Mouse (Mus musculus) heart, postnatal 25 days (tissue): ENCODE measurements around the gene H3f3a. TPM values are rescaled to one million over a fixed set of nuclear protein-coding genes. Genes with fewer than 3 reads are reported as not detected.
"Not testable (repeated sequence)": the region's sequence is repeated elsewhere in the genome, so short reads cannot be mapped to it uniquely, and the experiment has no call there.

Experiments
- DNase-seq: peaks from one replicate; pipeline ENCODE4 v3.0.0; 2022; ENCODE audit warnings: low spot score
- intact Hi-C: fragments of 180-260 bp; cut with DNase I; formaldehyde crosslinking; loops from one replicate; pipeline ENCODE4 v1.15.1; 2025
- total RNA-seq, 2 experiments: library from RNA; stranded (reverse); gene quantifications; 2 replicates each; pipeline ENCODE4 v1.2.3; 2021

Gene H3f3a
- 100 to 1,000 TPM; 494 to 517 TPM for total RNA-seq

DNA sequence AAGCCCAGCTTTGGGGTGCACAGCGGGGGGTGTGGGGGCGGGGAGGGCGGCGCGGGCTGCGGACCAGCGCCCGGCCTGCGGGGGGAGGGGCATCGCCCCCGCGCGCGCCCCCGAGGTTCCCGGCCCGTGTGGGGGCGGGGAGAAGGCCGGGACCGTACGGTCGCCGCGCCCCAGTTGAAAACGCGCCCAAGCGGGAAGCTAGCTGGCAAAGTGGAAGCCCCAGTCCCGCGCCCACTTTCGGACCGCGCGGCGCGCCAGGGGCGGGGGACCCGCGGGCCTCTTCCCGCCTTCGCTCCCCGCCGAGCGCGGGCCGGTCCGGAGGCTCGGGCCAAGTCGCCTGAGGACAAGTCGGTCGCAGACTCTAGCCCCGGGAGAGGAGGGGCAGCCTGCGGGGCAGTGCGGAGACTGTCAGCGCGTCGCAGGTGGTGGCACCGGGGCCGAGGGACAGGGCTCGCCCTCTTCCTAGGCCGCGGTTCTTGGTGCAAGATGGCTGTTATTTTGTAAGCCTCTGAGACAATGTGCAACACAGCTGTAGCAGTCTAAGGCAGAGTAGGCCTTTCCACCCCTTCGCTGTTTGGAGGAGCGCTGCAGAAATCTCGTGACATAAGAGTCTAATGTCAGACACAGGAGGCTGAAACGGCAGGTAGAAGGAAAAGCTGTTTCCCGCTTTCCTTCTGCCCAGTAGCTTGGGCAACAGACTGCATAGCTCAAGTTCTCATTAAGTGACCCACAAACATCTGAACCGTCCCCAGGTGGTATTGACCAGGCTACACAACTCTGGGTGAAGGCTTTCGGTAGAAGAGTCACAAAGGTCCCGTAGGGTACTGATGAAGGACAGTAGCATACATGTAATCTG, at the start of gene H3f3a:
Gene H3f3a, minus strand, starts transcription at position 59 of the 856 bp plus-strand sequence.
- intact Hi-C loops, result loop anchor here (2.0 kb wide), 1 partner anchor 35 kb away; no protein-coding TSS in a partner anchor
- DNase-seq, result peak; percentile 82

DNA sequence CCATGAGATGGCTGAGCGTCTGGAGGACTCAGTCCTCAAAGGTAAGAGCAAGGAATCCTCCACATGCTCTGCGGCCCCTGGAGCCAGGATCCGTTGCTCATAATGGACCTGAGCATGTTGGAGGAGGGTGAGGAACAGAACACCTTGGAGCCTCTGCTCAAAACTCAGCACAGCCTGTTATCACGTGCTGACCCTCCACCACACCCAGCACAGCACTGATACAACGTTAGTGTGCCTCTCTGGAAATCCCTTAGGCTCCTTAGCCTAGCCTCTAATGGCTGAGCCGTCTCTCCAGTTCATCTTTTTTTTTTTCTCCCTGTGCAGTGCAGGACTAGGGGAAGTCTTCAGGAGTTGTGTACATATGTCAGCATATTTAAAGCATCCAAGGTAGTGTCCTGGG, 46.3 kb upstream of the H3f3a start:
- no peak for DNase-seq
- intact Hi-C loops, result loop anchor here (5.0 kb wide), 1 partner anchor 138 kb away; no protein-coding TSS in a partner anchor

DNA sequence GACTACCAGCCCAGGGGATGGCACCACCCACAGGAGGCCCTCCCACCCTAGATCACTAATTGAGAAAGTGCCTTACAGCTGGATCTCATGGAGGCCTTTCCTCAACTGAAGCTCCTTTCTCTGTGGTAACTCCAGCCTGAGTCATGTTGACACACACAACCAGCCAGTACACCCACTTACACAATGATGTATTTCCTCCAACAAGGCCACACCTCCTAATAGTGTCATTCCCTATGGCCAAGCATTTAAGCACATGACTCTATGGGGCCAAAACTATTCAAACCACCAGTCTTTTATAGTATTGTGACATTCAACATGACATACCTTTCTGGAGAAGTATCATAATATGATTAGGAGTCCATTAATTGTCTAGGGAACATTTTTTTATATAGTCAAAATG, 45.0 kb upstream of the H3f3a start:
- intact Hi-C loops, result no loop called here
- DNase-seq, result no peak

DNA sequence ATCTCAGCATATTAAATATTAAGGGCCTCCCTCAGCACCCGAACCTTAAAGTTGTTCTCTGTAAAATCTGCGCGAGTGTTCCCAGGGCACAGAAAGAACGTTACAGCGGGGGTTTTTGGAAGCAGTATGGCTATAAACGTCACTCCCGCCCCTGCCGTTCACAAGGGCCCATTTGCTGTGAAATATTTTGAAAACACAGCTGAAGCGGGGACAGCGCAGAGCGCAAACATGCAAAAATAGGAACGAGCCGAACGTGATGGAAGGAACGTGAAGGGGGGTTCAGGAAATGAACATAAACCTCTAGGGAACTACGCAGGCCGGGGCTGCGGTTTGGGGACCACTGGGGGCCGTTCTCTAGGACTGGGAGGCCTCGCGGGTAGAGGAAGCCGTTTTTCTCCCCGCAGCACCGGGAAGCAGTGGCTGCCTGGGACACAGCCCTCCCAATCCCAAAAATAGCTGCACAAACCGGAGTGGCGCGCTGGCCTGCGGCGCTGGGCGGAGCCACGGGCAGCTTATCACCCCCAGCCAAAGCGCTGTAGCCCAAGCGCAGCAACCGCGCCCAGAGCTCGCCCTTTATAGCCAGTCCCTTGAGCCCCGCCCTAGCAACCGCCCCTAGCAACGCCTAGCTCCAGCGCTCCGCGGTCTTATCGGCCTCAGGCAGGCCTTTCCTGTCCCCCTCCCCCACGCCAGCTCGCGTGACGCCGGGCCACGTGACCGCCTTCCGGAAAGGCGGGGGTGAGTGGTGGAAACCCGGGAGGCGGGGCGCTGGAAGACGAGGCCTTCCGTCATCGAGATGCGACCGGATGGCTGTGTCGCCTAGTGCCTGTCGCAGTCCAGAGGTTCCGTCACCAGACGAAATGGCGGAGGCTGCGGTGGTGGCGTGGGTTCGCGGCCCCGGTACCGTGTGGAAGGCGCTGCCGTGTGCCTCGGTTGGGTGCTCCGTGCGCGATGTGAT, 36.9 kb upstream of the H3f3a start, which contains the start of gene Sde2:
Gene Sde2, plus strand, starts transcription at position 812 of the 955 bp plus-strand sequence.
- intact Hi-C loops, result loop anchor here (1.0 to 5.0 kb wide), 2 partner anchors 38 to 73 kb away; no protein-coding TSS in a partner anchor
- peak; percentile 100 for DNase-seq

DNA sequence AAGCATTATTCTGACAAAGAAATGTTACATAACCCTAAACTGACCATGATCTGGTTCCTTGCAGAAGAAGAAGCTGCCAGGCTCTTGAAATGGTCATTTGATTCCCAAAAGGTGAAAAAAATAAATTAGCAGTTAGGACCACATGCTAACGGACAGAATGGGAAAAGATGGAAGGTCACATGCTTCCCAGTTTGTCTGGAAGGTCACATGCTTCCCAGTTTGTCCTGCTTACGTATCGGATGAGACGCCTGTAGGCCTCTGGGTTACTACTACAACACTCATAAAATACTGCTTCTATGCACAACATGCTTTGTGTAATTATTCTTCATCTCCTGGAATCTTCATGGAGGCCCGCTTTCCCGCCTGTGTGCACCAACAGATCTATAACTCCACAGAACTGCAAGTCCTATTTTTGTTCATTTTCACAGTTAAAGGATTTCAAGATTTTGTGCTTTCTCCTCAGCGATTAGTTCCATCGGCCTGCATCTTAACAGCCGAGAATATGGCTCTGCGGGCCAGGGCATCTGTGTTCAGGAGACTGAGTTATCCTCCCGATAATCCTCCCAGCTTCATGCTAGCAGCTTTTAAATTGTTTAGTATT, 36.1 kb upstream of the H3f3a start:
- intact Hi-C loops, result loop anchor here (1.0 to 5.0 kb wide), 2 partner anchors 38 to 72 kb away; no protein-coding TSS in a partner anchor
- DNase-seq, result no peak

DNA sequence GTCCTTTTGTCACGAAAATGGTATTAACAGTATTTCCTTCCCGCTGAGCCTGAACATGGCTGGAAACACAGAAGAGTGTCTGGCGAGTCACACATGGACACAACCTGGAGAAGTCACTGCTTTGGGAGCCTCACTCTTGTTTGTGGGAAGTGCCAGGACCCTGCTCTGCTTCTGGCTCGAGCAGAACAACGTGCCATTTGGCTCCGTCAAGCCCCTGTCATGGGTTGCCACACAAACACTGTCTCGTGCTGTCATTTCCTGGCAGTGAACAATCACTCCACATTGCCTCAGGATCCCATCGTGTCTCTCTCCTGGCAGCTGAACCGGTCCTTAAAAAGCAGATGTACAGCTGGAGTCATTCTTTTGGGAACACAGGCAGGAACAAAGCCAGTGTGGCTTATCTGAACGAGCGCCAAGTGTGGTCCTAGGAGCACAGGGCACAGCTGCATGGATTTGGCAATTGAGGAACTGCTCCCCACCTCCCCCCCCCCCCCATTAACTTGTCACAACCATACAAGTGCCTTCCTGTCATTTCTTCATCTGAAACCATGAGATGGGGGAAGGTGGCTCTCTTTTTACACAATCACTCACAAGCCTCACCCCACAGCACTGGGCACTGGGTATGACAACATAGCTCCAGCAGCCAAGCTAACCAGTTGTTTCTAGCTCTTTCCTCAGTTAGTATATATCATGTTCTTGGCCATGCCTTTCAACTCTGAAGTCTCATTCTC, 34.9 kb upstream of the H3f3a start:
- DNase-seq, result peak; percentile 64
- intact Hi-C loops, result no loop called here

DNA sequence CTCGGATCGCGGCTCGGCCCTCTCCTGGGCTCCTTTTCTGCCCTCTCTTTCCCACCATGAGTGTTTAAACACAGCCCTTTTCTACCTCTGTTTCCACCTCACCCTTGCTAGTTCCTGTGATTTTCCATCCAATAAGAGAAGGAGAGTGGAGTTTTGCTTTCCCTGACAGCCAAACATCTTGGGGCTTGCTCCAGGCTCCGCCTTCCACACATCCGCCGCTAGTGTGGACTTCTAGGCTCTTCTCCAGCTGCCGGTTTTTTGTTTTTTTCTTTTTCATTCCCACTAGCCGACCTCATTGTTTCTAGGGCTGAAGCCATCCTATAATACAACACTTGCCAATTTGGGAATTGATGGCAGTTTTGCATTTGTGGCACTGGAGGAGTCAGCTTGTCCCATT, 34.4 kb upstream of the H3f3a start:
- DNase-seq, result peak; percentile 73
- intact Hi-C loops, result no loop called here

DNA sequence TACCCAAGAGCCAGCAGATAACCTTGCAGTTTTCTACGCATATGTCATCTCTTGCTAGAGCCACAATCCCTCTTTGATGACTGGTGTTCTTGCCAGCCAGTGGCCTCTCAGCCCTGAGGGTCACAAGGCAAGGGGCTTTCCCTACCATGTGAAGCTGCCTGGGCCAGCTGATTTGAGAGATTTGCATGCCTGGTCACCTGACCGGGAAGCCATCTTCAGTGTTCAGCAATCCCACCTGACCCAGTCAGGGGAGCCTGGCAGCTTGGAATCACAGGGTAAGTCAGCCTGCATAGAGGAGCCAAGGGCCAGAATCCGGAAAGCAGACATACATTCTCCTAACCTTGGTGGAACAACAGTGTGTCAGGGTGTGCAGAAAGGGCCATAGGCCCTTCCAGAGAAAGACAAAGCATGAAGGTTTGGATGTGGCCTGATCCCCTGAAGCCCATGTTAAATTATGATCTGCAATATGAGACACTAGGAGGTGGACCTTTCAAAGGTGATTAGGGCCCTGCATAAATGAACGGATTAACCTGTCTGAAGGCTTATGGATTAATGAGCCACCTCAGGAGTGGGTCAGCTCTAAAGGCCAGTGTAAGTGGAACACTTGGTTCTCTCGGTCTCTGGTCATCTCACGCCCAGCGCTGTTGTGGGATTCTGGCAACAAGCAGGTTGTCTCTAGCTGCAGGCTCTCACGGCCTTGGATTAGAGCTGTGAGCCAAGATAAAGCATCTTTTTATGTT, 28.0 kb upstream of the H3f3a start:
- DNase-seq, result no peak
- intact Hi-C loops, result no loop called here

DNA sequence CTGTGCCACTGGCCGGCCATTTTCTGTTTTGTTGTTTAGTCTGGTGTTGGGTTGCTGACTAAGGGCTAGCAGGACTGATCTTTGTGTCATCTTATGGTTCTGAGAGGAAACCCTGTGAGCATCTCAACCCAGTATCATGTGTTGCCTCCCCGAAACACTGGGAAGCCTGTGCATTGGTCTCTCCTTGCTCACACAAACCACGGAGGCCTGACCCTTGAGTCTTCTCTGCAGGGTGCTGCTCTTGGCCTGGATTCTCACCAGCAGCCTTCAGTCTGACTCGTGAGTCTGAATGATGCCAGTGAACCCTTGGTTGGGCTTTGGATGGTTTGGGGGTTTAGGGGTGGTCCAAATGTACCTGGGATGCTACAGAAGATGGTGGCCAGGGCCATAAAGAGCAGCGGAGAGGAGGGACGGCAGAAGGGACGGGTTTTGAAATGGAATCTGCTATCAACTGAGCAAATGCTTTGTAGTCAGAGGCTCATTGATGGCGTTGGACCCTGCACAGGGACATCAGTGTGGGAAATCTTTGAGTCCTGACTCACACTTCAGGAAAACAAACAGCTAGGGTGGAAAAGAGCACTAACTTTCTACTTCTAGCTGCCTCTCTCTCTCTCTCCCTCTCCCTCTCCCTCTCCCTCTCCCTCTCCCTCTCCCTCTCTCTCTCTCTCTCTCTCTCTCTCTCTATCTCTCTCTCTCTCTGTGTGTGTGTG, 25.6 kb upstream of the H3f3a start:
- no peak for DNase-seq
- intact Hi-C loops, result no loop called here

DNA sequence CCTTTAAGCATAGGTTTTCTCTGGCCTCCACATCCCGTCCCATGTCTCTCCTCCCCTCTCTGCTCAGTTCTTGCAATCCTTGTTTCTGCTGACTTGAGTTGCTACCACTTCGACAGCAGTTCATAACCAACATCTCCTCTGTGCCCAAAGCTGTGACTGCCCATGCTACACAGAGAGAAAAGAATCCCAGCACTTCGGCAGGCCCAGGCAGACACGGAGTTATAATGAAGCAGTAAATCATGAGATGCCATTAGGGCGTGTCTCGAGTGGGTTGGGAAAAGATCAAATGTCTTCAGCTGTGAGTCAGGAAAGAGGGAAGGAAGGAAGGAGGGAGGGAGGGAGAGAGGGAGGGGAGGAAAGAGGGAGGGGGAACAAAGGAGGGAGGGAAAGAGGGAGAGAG, 24.3 kb upstream of the H3f3a start:
- no peak for DNase-seq
- intact Hi-C loops, result no loop called here

DNA sequence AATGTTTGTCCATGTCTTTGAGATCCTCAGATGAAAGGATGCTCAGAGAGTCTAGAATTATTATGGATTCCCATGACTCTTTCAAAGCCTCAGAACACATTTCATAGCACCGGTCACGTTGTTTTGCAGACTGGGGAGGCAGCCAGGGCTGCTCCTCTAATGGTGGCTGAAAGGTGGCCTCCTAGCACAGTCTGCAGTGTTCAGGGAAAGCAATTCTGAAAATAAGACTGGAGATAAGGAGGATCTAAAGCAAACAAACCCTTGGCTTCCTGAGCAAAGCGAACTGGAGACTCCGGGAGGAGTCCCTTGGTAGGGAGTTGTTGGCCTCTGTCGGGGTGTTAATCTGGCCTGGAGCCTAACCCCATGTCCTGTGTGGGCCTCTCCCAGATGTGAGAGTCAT, 23.4 kb upstream of the H3f3a start:
- DNase-seq, result no peak
- intact Hi-C loops, result no loop called here

DNA sequence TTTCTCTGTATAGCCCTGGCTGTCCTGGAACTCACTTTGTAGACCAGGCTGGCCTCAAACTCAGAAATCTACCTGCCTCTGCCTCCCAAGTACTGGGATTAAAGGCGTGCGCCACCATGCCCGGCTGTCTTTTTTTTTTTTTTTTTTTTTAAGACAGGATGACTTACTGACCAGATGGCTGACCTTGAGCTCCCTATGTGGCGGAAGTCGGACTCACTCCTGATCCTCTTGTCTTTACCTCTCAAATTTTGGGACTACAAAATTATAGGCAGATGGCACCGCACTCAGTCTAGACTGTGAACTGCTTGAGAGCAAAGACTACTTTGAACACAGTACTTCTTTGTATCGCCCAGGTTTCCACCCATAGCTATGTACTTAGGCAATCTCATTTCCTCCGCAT, 22.7 kb upstream of the H3f3a start:
- DNase-seq, intact Hi-C loops: not testable (repeated sequence)

DNA sequence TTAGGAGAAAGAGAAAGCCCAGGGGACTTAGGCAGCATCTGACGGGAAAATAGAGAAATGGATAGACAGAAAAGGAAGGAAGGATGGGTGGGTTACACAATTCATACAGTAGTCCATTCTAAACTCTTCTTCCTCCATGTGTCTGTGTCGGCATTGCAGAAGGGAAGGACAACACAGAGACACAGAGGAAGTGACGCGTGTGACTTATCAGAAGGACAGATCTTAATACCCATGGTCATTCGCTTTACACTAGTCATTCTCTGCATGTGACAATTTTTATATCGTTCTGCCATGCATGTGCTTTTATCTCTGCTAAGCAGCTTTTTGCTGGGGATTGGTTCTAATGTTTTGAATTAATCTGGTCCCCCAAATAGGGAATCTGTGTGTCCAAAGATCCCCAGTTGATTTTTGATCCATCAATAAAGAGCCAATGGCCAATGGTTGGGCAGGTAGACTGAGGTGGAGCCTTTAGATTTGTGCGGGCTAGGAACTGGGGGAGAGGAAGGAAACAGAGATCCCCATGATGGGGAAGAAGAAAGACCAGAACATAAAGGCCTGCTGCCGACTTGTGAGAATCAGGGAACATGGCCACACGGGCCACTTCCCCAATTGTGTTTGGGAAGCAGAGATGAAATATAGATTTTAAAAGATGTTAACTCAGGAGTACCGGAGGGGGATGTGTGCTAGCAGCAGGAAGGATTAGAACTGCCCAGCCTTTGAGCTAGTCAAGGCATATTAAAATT, 21.7 kb upstream of the H3f3a start:
- no peak for DNase-seq
- intact Hi-C loops, result no loop called here

DNA sequence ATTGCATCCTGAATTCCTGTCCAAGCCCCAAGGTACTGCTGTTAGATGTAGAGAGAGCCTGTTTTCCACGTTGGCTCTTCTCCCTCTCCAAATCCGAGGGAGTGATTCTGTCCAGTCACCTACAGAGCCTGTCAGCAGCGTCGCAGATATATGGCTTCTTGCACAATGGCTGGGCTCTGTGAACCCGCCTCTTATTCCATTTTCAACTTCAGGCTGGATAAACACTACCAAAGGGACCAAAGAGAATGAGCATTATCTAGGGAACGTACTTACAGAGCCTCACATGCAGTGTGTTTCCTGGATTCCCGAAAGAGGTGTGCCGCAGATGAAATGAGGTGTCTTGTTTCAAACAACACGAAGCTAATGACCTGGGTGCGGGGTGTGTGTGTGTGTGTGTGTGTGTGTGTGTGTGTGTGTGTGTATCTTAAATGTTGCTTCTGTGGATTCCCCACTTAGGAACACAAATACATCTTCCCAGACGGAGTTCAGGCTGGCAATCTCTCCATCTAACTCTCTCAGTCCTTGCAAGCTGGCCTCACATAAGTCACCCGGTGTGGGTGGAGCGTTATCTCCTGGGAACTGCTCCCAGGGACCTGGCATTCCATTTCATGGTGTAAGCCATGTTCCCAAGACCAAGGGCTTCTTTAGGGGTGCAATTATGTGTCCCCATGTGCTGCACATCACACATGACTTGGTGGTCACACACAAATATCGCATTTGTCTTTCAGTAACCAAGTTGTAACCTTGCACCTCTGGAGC, 17.0 kb upstream of the H3f3a start:
- intact Hi-C loops, result no loop called here
- no peak for DNase-seq

DNA sequence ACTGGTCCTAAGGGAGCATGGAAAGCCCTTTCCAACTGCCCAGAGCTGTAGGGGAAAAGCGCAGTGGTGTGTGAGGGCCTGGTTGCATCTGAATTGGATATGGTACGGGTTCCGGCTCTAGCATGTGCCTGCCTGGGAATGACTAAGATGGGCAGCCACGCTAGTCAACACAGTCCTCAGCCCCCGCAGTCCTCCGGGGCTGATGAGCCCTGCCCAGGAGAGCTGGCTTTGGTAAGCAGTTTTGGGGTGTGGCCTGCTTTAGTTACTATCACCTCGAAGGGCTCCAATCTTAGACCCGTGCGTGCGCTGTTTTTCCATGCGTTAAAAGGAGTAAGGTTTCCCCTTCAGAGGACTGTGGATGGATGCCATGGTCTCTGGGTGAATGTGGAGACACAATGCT, 16.4 kb upstream of the H3f3a start:
- DNase-seq, result no peak

DNA sequence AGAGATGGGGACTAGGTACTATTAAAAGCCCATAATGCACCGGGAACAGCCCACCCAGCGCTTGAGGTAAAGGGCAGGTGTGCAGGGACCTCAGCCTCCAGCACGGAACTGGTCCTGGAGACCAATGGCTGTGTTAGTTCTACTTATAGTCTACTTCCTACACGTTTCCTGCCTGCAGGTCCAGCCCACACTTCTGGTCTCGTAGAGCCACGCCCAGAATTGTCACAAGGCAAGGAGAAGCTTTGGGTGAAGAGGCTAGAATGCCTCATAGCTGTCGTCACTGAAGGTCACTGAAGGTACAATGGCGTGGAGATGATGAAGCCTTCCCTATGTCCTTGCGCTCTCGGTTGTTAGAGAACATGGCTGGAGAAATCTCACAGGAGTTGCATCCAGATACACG, 16.0 kb upstream of the H3f3a start:
- no peak for DNase-seq
- intact Hi-C loops, result no loop called here

More for the DNA sequence above, 16.4 kb upstream of the H3f3a start:
- intact Hi-C loops, result no loop called here

DNA sequence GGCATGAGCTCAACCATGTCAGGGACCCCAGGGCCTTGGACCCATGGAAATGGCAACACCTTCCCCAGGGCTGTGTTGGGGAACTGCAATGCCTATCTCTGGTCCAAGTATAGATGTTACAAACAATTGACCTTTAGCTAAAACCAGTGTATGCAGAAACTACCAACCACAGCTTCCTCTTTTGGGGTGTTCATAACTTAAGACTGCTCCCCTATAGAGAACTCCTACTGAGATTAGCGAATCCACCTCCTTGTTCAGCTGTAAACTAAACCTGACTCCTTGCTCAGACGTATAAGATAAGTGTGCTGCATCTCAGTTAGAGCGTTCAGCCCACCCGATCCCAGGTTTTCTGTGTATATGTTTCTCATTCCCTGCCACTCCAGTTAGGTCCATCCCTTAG, 12.9 kb upstream of the H3f3a start:
- DNase-seq, result no peak
- intact Hi-C loops, result no loop called here
